Mouse (Mus musculus): Measurements from ENCODE around the gene Cdc5l. TPM values are rescaled to one million over a fixed set of nuclear protein-coding genes. Genes with fewer than 3 reads are reported as not detected.
A peak's percentile ranks its signal among the peaks of the same experiment; 100 is the strongest.
"Not testable (repeated sequence)": the region's sequence is repeated elsewhere in the genome, so short reads cannot be mapped to it uniquely, and the experiment has no call there.

Gene Cdc5l
- total and polyA plus RNA-seq, 2 experiments from 2014 or later: 19.6 to 31.5 TPM

GRCm38 (mm10) chr17:45432706-45433398 lies 685 bp downstream of the Cdc5l start:
- H3K9me3 ChIP-seq (replicated peaks; ENCODE audit: control insufficient read depth, low read length): no peaks in the 10 kb centered on the region
- peaks cover 22% of the 10 kb centered on the region for H3K4me1 ChIP-seq (ENCODE audit: control insufficient read depth, insufficient read depth)
- peak overlapping the region; percentile 77 for H3K4me3 ChIP-seq (ENCODE audit: low read depth, low read length)
- TF ChIP-seq EP300 (IDR thresholded peaks at IDR 0.05; ENCODE audit: low read depth): no peak
- no peak for TF ChIP-seq CTCF (IDR thresholded peaks at IDR 0.05; ENCODE audit: low read depth)
- peak; percentile 66 for ATAC-seq (ENCODE audit: insufficient read depth, low read depth)
- no peaks in the 10 kb centered on the region for H3K27me3 ChIP-seq (ENCODE audit: control insufficient read depth, insufficient read depth, low read length)
- H3K36me3 ChIP-seq (replicated peaks; ENCODE audit: control insufficient read depth, insufficient read depth, low read length): peaks cover 10% of the 10 kb centered on the region; the same call in 1 of the 2 replicates
- H3K4me2 ChIP-seq (ENCODE audit: low read depth, low read length): peak overlapping the region; percentile 83
- under 1% methylated on average over 62 of the region's 62 CpGs for WGBS
- peak overlapping the region; percentile 97 for H3K27ac ChIP-seq (ENCODE audit: low read depth)
- peak overlapping the region; percentile 87 for H3K9ac ChIP-seq (replicated peaks; ENCODE audit: low read depth, low read length)
- DNase-seq (ENCODE audit: low spot score): no peak

GRCm38 (mm10) chr17:45432007-45432406 lies 1.5 kb downstream of the Cdc5l start:
- Histone ChIP-seq H3K36me3 (replicated peaks; ENCODE audit: control insufficient read depth, insufficient read depth, low read length) (peaks cover 18% of the 10 kb centered on the region), H3K9me3 (replicated peaks; ENCODE audit: control insufficient read depth, low read length) (no peaks in the 10 kb centered on the region), H3K27me3 (ENCODE audit: control insufficient read depth, insufficient read depth, low read length) (no peaks in the 10 kb centered on the region), H3K4me2 (ENCODE audit: low read depth, low read length) (peak overlapping the region; percentile 83), H3K27ac (ENCODE audit: low read depth) (no peak overlapping the region), H3K4me3 (ENCODE audit: low read depth, low read length) (peak overlapping the region; percentile 77), H3K9ac (replicated peaks; ENCODE audit: low read depth, low read length) (peak overlapping the region; percentile 87; the same call in 1 of the 2 replicates), H3K4me1 (ENCODE audit: control insufficient read depth, insufficient read depth) (peaks cover 22% of the 10 kb centered on the region)
- TF ChIP-seq EP300 (IDR thresholded peaks at IDR 0.05; ENCODE audit: low read depth): no peak
- 66% methylated on average over 3 of the region's 3 CpGs for WGBS
- ATAC-seq (ENCODE audit: insufficient read depth, low read depth) (no peak), DNase-seq (ENCODE audit: low spot score) (no peak)

GRCm38 (mm10) chr17:45417387-45417786 lies 16.1 kb downstream of the Cdc5l start:
- ATAC-seq (ENCODE audit: insufficient read depth, low read depth): no peak

GRCm38 (mm10) chr17:45411617-45412016 lies 21.9 kb downstream of the Cdc5l start:
- not testable (repeated sequence) for ATAC-seq (ENCODE audit: insufficient read depth, low read depth)
- peaks cover 87% of the 10 kb centered on the region for H3K36me3 ChIP-seq (replicated peaks; ENCODE audit: control insufficient read depth, insufficient read depth, low read length)

More at GRCm38 (mm10) chr17:45417387-45417786, 16.1 kb downstream of the Cdc5l start:
- H3K4me3 ChIP-seq (ENCODE audit: low read depth, low read length): no peak overlapping the region
- no peaks in the 10 kb centered on the region for H3K9me3 ChIP-seq (replicated peaks; ENCODE audit: control insufficient read depth, low read length)
- peaks cover 71% of the 10 kb centered on the region for H3K36me3 ChIP-seq (replicated peaks; ENCODE audit: control insufficient read depth, insufficient read depth, low read length)
- TF ChIP-seq CTCF (IDR thresholded peaks at IDR 0.05; ENCODE audit: low read depth): no peak
- no peak for TF ChIP-seq EP300 (IDR thresholded peaks at IDR 0.05; ENCODE audit: low read depth)
- H3K4me1 ChIP-seq (ENCODE audit: control insufficient read depth, insufficient read depth): no peaks in the 10 kb centered on the region
- H3K9ac ChIP-seq (replicated peaks; ENCODE audit: low read depth, low read length): no peak overlapping the region
- no peak overlapping the region for H3K4me2 ChIP-seq (ENCODE audit: low read depth, low read length)
- WGBS: 54% methylated on average over 2 of the region's 2 CpGs
- H3K27ac ChIP-seq (ENCODE audit: low read depth): no peak overlapping the region
- no peak for DNase-seq (ENCODE audit: low spot score)
- H3K27me3 ChIP-seq (ENCODE audit: control insufficient read depth, insufficient read depth, low read length): no peaks in the 10 kb centered on the region

GRCm38 (mm10) chr17:45408719-45409118 lies 24.8 kb downstream of the Cdc5l start:
- Histone ChIP-seq H3K36me3 (replicated peaks; ENCODE audit: control insufficient read depth, insufficient read depth, low read length) (peaks cover 88% of the 10 kb centered on the region), H3K4me1 (ENCODE audit: control insufficient read depth, insufficient read depth) (no peaks in the 10 kb centered on the region), H3K27ac (ENCODE audit: low read depth) (no peak overlapping the region), H3K9me3 (replicated peaks; ENCODE audit: control insufficient read depth, low read length) (no peaks in the 10 kb centered on the region), H3K9ac (replicated peaks; ENCODE audit: low read depth, low read length) (no peak overlapping the region), H3K4me3 (ENCODE audit: low read depth, low read length) (no peak overlapping the region), H3K4me2 (ENCODE audit: low read depth, low read length) (no peak overlapping the region), H3K27me3 (ENCODE audit: control insufficient read depth, insufficient read depth, low read length) (no peaks in the 10 kb centered on the region)
- DNase-seq (ENCODE audit: low spot score): no peak
- 88% methylated on average over 2 of the region's 2 CpGs for WGBS
- TF ChIP-seq EP300 (IDR thresholded peaks at IDR 0.05; ENCODE audit: low read depth) (no peak), CTCF (IDR thresholded peaks at IDR 0.05; ENCODE audit: low read depth) (no peak)
- no peak for ATAC-seq (ENCODE audit: insufficient read depth, low read depth)

More at GRCm38 (mm10) chr17:45411617-45412016, 21.9 kb downstream of the Cdc5l start:
- not testable (repeated sequence) for H3K27me3 ChIP-seq (ENCODE audit: control insufficient read depth, insufficient read depth, low read length); H3K4me2 ChIP-seq (ENCODE audit: low read depth, low read length); H3K4me3 ChIP-seq (ENCODE audit: low read depth, low read length); H3K4me1 ChIP-seq (ENCODE audit: control insufficient read depth, insufficient read depth); H3K9me3 ChIP-seq (replicated peaks; ENCODE audit: control insufficient read depth, low read length); H3K27ac ChIP-seq (ENCODE audit: low read depth); DNase-seq (ENCODE audit: low spot score); H3K9ac ChIP-seq (replicated peaks; ENCODE audit: low read depth, low read length)
- 97% methylated on average over 2 of the region's 2 CpGs for WGBS

GRCm38 (mm10) chr17:45406281-45406680 lies 27.3 kb downstream of the Cdc5l start:
- Histone ChIP-seq H3K36me3 (replicated peaks; ENCODE audit: control insufficient read depth, insufficient read depth, low read length) (peaks cover 71% of the 10 kb centered on the region), H3K4me1 (ENCODE audit: control insufficient read depth, insufficient read depth) (no peaks in the 10 kb centered on the region), H3K4me3 (ENCODE audit: low read depth, low read length) (no peak overlapping the region), H3K27ac (ENCODE audit: low read depth) (no peak overlapping the region), H3K27me3 (ENCODE audit: control insufficient read depth, insufficient read depth, low read length) (no peaks in the 10 kb centered on the region), H3K9ac (replicated peaks; ENCODE audit: low read depth, low read length) (no peak overlapping the region), H3K9me3 (replicated peaks; ENCODE audit: control insufficient read depth, low read length) (no peaks in the 10 kb centered on the region), H3K4me2 (ENCODE audit: low read depth, low read length) (no peak overlapping the region)
- ATAC-seq (ENCODE audit: insufficient read depth, low read depth) (no peak), DNase-seq (ENCODE audit: low spot score) (no peak)
- WGBS: 96% methylated on average over 10 of the region's 10 CpGs
- TF ChIP-seq EP300 (IDR thresholded peaks at IDR 0.05; ENCODE audit: low read depth) (no peak), CTCF (IDR thresholded peaks at IDR 0.05; ENCODE audit: low read depth) (no peak)
